In genomic region chr11:69665457-69665960, GRCm38 (mm10) we compare ENCODE assay signal across 11 mouse cellular contexts. TPM values are rescaled to one million over a fixed set of nuclear protein-coding genes. Genes with fewer than 3 reads are reported as not detected.
DNase-seq lines count a peak whose midpoint lies in the region; ATAC-seq and TF ChIP-seq lines count a peak whose summit lies in the region.
"Had no signal": no experiment of that assay in that cellular context is flagged by ENCODE, and none has a peak within 500 bp of the region (broad histone marks: within the 10 kb centered on the region; RNA-seq: fewer than 3 reads in every experiment).

No protein-coding gene starts in this region.

- no peak for TF ChIP-seq EP300 in lung, postnatal 0 days (IDR thresholded peaks at IDR 0.05)

- TF ChIP-seq CTCF in lung, postnatal 0 days (IDR thresholded peaks at IDR 0.05): no peak

- intact Hi-C loops in heart, postnatal 14 days (cut with DNase I): no loop called here

- peaks cover 22% of the 10 kb centered on the region; the same call in 1 of the 2 replicates for H3K36me3 ChIP-seq in lung, postnatal 0 days (ENCODE audit: insufficient read depth, low read length)
- H3K36me3 ChIP-seq in hindbrain, embryonic 13.5 days: peaks cover 68% of the 10 kb centered on the region
- peaks cover 50% of the 10 kb centered on the region for H3K36me3 ChIP-seq in midbrain, embryonic 15.5 days (replicated peaks)

- peak overlapping the region; percentile 20; the same call in 1 of the 2 replicates for H3K27ac ChIP-seq in lung, postnatal 0 days (ENCODE audit: low read length)
- H3K27ac ChIP-seq in hindbrain, embryonic 13.5 days: peak overlapping the region; percentile 35; the same call in 1 of the 2 replicates
- 0 out of 2 replicates have a peak overlapping the region, but pooled peaks have one; percentile 17 for H3K27ac ChIP-seq in midbrain, embryonic 15.5 days

- H3K27me3 ChIP-seq in lung, postnatal 0 days (replicated peaks; ENCODE audit: insufficient read depth, low read length): no peaks in the 10 kb centered on the region
- H3K27me3 ChIP-seq in hindbrain, embryonic 13.5 days: no peaks in the 10 kb centered on the region
- H3K27me3 ChIP-seq in midbrain, embryonic 15.5 days (replicated peaks): no peaks in the 10 kb centered on the region

- ATAC-seq in lung, postnatal 0 days: no peak
- no peak for ATAC-seq in hindbrain, embryonic 13.5 days (ENCODE audit: low FRiP score)
- ATAC-seq in midbrain, embryonic 15.5 days (replicated peaks): no peak
- no peak for ATAC-seq in frontal cortex, adult (ENCODE audit: low TSS enrichment)
- no peak for ATAC-seq in erythroblast, adult 5-6 weeks (replicated peaks; ENCODE audit: low FRiP score, poor library complexity, severe bottlenecking)
- ATAC-seq: inflammation-experienced regulatory T-cells, adult 6 months had no signal

- no peaks in the 10 kb centered on the region for H3K9me3 ChIP-seq in lung, postnatal 0 days (ENCODE audit: low read length)
- no peaks in the 10 kb centered on the region for H3K9me3 ChIP-seq in hindbrain, embryonic 13.5 days
- H3K9me3 ChIP-seq in midbrain, embryonic 15.5 days: no peaks in the 10 kb centered on the region

- no peak overlapping the region for H3K9ac ChIP-seq in lung, postnatal 0 days (replicated peaks; ENCODE audit: low read depth)
- no peak overlapping the region; the same call in 1 of the 2 replicates for H3K9ac ChIP-seq in hindbrain, embryonic 13.5 days
- H3K9ac ChIP-seq in midbrain, embryonic 15.5 days: no peak overlapping the region

- peaks cover 12% of the 10 kb centered on the region; the same call in 1 of the 2 replicates for H3K4me1 ChIP-seq in lung, postnatal 0 days (ENCODE audit: insufficient read depth, low read depth, low read length)
- peaks cover 39% of the 10 kb centered on the region for H3K4me1 ChIP-seq in hindbrain, embryonic 13.5 days (replicated peaks)
- peaks cover 43% of the 10 kb centered on the region for H3K4me1 ChIP-seq in midbrain, embryonic 15.5 days

- H3K4me2 ChIP-seq in lung, postnatal 0 days (replicated peaks; ENCODE audit: low read depth, low read length): no peak overlapping the region
- H3K4me2 ChIP-seq in hindbrain, embryonic 13.5 days: no peak overlapping the region
- no peak overlapping the region for H3K4me2 ChIP-seq in midbrain, embryonic 15.5 days

- no peak overlapping the region for H3K4me3 ChIP-seq in lung, postnatal 0 days (ENCODE audit: low read depth, low read length)
- H3K4me3 ChIP-seq in hindbrain, embryonic 13.5 days: no peak overlapping the region
- no peak overlapping the region for H3K4me3 ChIP-seq in midbrain, embryonic 15.5 days

- WGBS in lung, postnatal 0 days: 55% methylated on average over 9 of the region's 9 CpGs
- WGBS in hindbrain, embryonic 13.5 days: 86% methylated on average over 9 of the region's 9 CpGs
- 83% methylated on average over 9 of the region's 9 CpGs for WGBS in midbrain, embryonic 15.5 days

- DNase-seq in heart, adult 11 months: peak; percentile 95
- no peak for DNase-seq in heart, postnatal 14 days
- no peak for DNase-seq in lung, postnatal 0 days (ENCODE audit: low spot score)
- DNase-seq in lung, adult 18-20 months: no peak

RNA-seq across cellular contexts. Expression of gene Cd68, which starts 0.4 kb away (rescaled TPM):
- total RNA-seq in heart, postnatal 14 days (2021): 1 to 10 TPM; 5.6 to 7.5 TPM
- polyA plus RNA-seq in lung, postnatal 0 days (2015; fragmentation: Nextera tagmentation; extraction: Ambion mirVana): 41.9 and 43.6 TPM in 2 replicates
- polyA plus RNA-seq in hindbrain, embryonic 13.5 days (2015; fragmentation: Nextera tagmentation; extraction: Ambion mirVana): 9.0 and 9.8 TPM in 2 replicates
- 9.4 and 10.4 TPM in 2 replicates for polyA plus RNA-seq in midbrain, embryonic 15.5 days (2015; fragmentation: Nextera tagmentation; extraction: Ambion mirVana)
- total RNA-seq in erythroblast, adult 5-6 weeks (2015; ENCODE audit: low replicate concordance): 42.6 and 48.8 TPM in 2 replicates
- 20.9 and 44.4 TPM in 2 replicates for total RNA-seq in erythroblast, adult 5-6 weeks (2017; ENCODE audit: low replicate concordance)

RNA-seq across cellular contexts. Expression of gene Mpdu1, which starts 3.1 kb away (rescaled TPM):
- total RNA-seq in heart, postnatal 14 days (2021): 10 to 100 TPM; 20.9 to 21.6 TPM
- polyA plus RNA-seq in lung, postnatal 0 days (2015; fragmentation: Nextera tagmentation; extraction: Ambion mirVana): 57.3 and 61.3 TPM in 2 replicates
- 95.0 and 104 TPM in 2 replicates for polyA plus RNA-seq in hindbrain, embryonic 13.5 days (2015; fragmentation: Nextera tagmentation; extraction: Ambion mirVana)
- 99.9 and 108 TPM in 2 replicates for polyA plus RNA-seq in midbrain, embryonic 15.5 days (2015; fragmentation: Nextera tagmentation; extraction: Ambion mirVana)
- total RNA-seq in erythroblast, adult 5-6 weeks (2015; ENCODE audit: low replicate concordance): 2.9 and 15.6 TPM in 2 replicates
- 6.4 and 19.6 TPM in 2 replicates for total RNA-seq in erythroblast, adult 5-6 weeks (2017; ENCODE audit: low replicate concordance)

RNA-seq across cellular contexts. Expression of gene Eif4a1, which starts 6.7 kb away (rescaled TPM):
- total RNA-seq in heart, postnatal 14 days (2021): 100 to 1,000 TPM; 236 to 287 TPM
- polyA plus RNA-seq in lung, postnatal 0 days (2015; fragmentation: Nextera tagmentation; extraction: Ambion mirVana): 283 and 286 TPM in 2 replicates
- 528 and 537 TPM in 2 replicates for polyA plus RNA-seq in hindbrain, embryonic 13.5 days (2015; fragmentation: Nextera tagmentation; extraction: Ambion mirVana)
- polyA plus RNA-seq in midbrain, embryonic 15.5 days (2015; fragmentation: Nextera tagmentation; extraction: Ambion mirVana): 460 and 473 TPM in 2 replicates
- 177 and 204 TPM in 2 replicates for total RNA-seq in erythroblast, adult 5-6 weeks (2015; ENCODE audit: low replicate concordance)
- 163 and 169 TPM in 2 replicates for total RNA-seq in erythroblast, adult 5-6 weeks (2017; ENCODE audit: low replicate concordance)

RNA-seq across cellular contexts. Expression of gene Sox15, which starts 10.4 kb away (rescaled TPM):
- not detected for total RNA-seq in heart, postnatal 14 days (2021)
- polyA plus RNA-seq in lung, postnatal 0 days (2015; fragmentation: Nextera tagmentation; extraction: Ambion mirVana): 0.14 and 0.17 TPM in 2 replicates
- not detected in 2 replicates for polyA plus RNA-seq in hindbrain, embryonic 13.5 days (2015; fragmentation: Nextera tagmentation; extraction: Ambion mirVana)
- 0.20 TPM in 1 of 2 replicates, not detected in the other for polyA plus RNA-seq in midbrain, embryonic 15.5 days (2015; fragmentation: Nextera tagmentation; extraction: Ambion mirVana)
- not detected in 2 replicates for total RNA-seq in erythroblast, adult 5-6 weeks (2015; ENCODE audit: low replicate concordance)
- not detected in 2 replicates for total RNA-seq in erythroblast, adult 5-6 weeks (2017; ENCODE audit: low replicate concordance)
- total RNA-seq: adrenal gland, postnatal 10 days; left cerebral cortex, postnatal 14 days had no signal
- polyA plus RNA-seq: inflammation-experienced regulatory T-cells, adult 6 months had no signal

RNA-seq across cellular contexts. Expression of gene Senp3, which starts 16.4 kb away (rescaled TPM):
- total RNA-seq in heart, postnatal 14 days (2021): 10 to 100 TPM; 39.7 to 42.1 TPM
- polyA plus RNA-seq in lung, postnatal 0 days (2015; fragmentation: Nextera tagmentation; extraction: Ambion mirVana): 36.0 and 37.8 TPM in 2 replicates
- polyA plus RNA-seq in hindbrain, embryonic 13.5 days (2015; fragmentation: Nextera tagmentation; extraction: Ambion mirVana): 94.7 and 95.9 TPM in 2 replicates
- polyA plus RNA-seq in midbrain, embryonic 15.5 days (2015; fragmentation: Nextera tagmentation; extraction: Ambion mirVana): 116 and 122 TPM in 2 replicates
- 46.4 and 52.3 TPM in 2 replicates for total RNA-seq in erythroblast, adult 5-6 weeks (2015; ENCODE audit: low replicate concordance)
- 10.3 and 18.2 TPM in 2 replicates for total RNA-seq in erythroblast, adult 5-6 weeks (2017; ENCODE audit: low replicate concordance)
